Mouse (Mus musculus) erythroblast, embryonic 14.5 days (primary cell): ENCODE data around the gene Zcchc24. TPM values are rescaled to one million over a fixed set of nuclear protein-coding genes. Genes with fewer than 3 reads are reported as not detected.

Experiments
- H3K27me3 ChIP-seq: 2 replicates; pipeline ENCODE4 v1.6.1; 2012; ENCODE audit warnings: inconsistent platforms; ENCODE audit not compliant: control insufficient read depth
- H3K36me3 ChIP-seq: 2 replicates; pipeline ENCODE4 v1.6.1; 2012; ENCODE audit warnings: mild to moderate bottlenecking, inconsistent platforms; ENCODE audit not compliant: control insufficient read depth
- H3K4me1 ChIP-seq: 2 replicates; pipeline ENCODE4 v1.6.1; 2012; ENCODE audit warnings: inconsistent platforms; ENCODE audit not compliant: control insufficient read depth
- H3K4me3 ChIP-seq: replicated peaks from 2 replicates; pipeline ENCODE3; 2012; ENCODE audit warnings: moderate library complexity, mild to moderate bottlenecking, inconsistent platforms
- H3K9me3 ChIP-seq: 2 replicates; pipeline ENCODE4 v1.6.1; 2012; ENCODE audit warnings: low read length, inconsistent platforms, mixed read lengths; ENCODE audit not compliant: control insufficient read depth
- GATA1 ChIP-seq: IDR thresholded peaks from 2 replicates; pipeline ENCODE4 v1.6.1; 2012; ENCODE audit warnings: low read length, inconsistent platforms, mixed read lengths
- TAL1 ChIP-seq: IDR thresholded peaks from 3 replicates; pipeline ENCODE4 v1.6.1; 2012; ENCODE audit warnings: low read length, inconsistent platforms, mixed read lengths
- polyA plus RNA-seq: library from polyadenylated mRNA; stranded (reverse); fragments of >175 nt; gene quantifications from 2 replicates; pipeline ENCODE4 v1.2.3, GENCODE M21; 2012

The Zcchc24 gene
- polyA plus RNA-seq, 1 experiment, result 0.04 TPM

GRCm38 (mm10) chr14:25695059-25695458 is 73.8 kb downstream of the Zcchc24 start:
- H3K27me3 ChIP-seq, result no peaks in the 10 kb centered on the region
- peak overlapping the region; percentile 78 for H3K4me3 ChIP-seq
- no peaks in the 10 kb centered on the region for H3K9me3 ChIP-seq
- H3K36me3 ChIP-seq, result peaks cover 39% of the 10 kb centered on the region
- H3K4me1 ChIP-seq, result peaks cover 31% of the 10 kb centered on the region
- TF ChIP-seq GATA1 (no peak), TAL1 (no peak)

GRCm38 (mm10) chr14:25694569-25694897 is 74.3 kb downstream of the Zcchc24 start:
- H3K36me3 ChIP-seq, result peaks cover 34% of the 10 kb centered on the region

GRCm38 (mm10) chr14:25693888-25694568 is 74.8 kb downstream of the Zcchc24 start, which contains the start of gene Ppif:
Ppif (plus strand) TSS chr14:25694154.
- H3K9me3 ChIP-seq, result no peaks in the 10 kb centered on the region
- H3K4me3 ChIP-seq, result peak within 1 kb of the TSS; percentile 78
- H3K36me3 ChIP-seq, result peaks cover 28% of the 10 kb centered on the region
- H3K27me3 ChIP-seq, result no peaks in the 10 kb centered on the region
- TF ChIP-seq TAL1, result no peak
- TF ChIP-seq GATA1, result no peak
- peaks cover 31% of the 10 kb centered on the region for H3K4me1 ChIP-seq

More at GRCm38 (mm10) chr14:25694569-25694897, 74.3 kb downstream of the Zcchc24 start:
- peaks cover 31% of the 10 kb centered on the region for H3K4me1 ChIP-seq
- peak overlapping the region; percentile 78 for H3K4me3 ChIP-seq
- H3K9me3 ChIP-seq, result no peaks in the 10 kb centered on the region
- H3K27me3 ChIP-seq, result no peaks in the 10 kb centered on the region
- TF ChIP-seq TAL1, result no peak
- TF ChIP-seq GATA1, result no peak

GRCm38 (mm10) chr14:25693271-25693887 is 75.5 kb downstream of the Zcchc24 start:
- H3K4me3 ChIP-seq, result peak overlapping the region; percentile 78
- TF ChIP-seq GATA1 (no peak), TAL1 (no peak)
- peaks cover 31% of the 10 kb centered on the region for H3K4me1 ChIP-seq
- H3K27me3 ChIP-seq, result no peaks in the 10 kb centered on the region
- no peaks in the 10 kb centered on the region for H3K9me3 ChIP-seq
- H3K36me3 ChIP-seq, result peaks cover 22% of the 10 kb centered on the region

GRCm38 (mm10) chr14:25686983-25687901 is 81.6 kb downstream of the Zcchc24 start:
- H3K27me3 ChIP-seq, result no peaks in the 10 kb centered on the region
- H3K4me3 ChIP-seq, result no peak overlapping the region
- TF ChIP-seq GATA1 (no peak), TAL1 (no peak)
- no peaks in the 10 kb centered on the region for H3K36me3 ChIP-seq
- no peaks in the 10 kb centered on the region for H3K9me3 ChIP-seq
- H3K4me1 ChIP-seq, result no peaks in the 10 kb centered on the region; the same call in 1 of the 2 replicates

GRCm38 (mm10) chr14:25686216-25686945 is 82.5 kb downstream of the Zcchc24 start:
- H3K4me3 ChIP-seq, result no peak overlapping the region
- no peak for TF ChIP-seq GATA1
- no peak for TF ChIP-seq TAL1
- H3K36me3 ChIP-seq, result no peaks in the 10 kb centered on the region
- H3K9me3 ChIP-seq, result no peaks in the 10 kb centered on the region
- H3K27me3 ChIP-seq, result no peaks in the 10 kb centered on the region
- no peaks in the 10 kb centered on the region; the same call in 1 of the 2 replicates for H3K4me1 ChIP-seq

- H3K4me1 ChIP-seq, result no peaks in the 10 kb centered on the region; the same call in 1 of the 2 replicates
- H3K9me3 ChIP-seq, result no peaks in the 10 kb centered on the region
- no peak for TF ChIP-seq GATA1
- no peak for TF ChIP-seq TAL1
- H3K4me3 ChIP-seq, result no peak overlapping the region
- H3K27me3 ChIP-seq, result no peaks in the 10 kb centered on the region
- no peaks in the 10 kb centered on the region for H3K36me3 ChIP-seq
These were observed 86.8 kb downstream of the Zcchc24 start for GRCm38 (mm10) chr14:25682020-25682419.

- Histone ChIP-seq H3K4me1 (no peaks in the 10 kb centered on the region; the same call in 1 of the 2 replicates), H3K27me3 (no peaks in the 10 kb centered on the region), H3K9me3 (no peaks in the 10 kb centered on the region), H3K4me3 (no peak overlapping the region), H3K36me3 (no peaks in the 10 kb centered on the region)
- TF ChIP-seq TAL1, result no peak
- no peak for TF ChIP-seq GATA1
These were observed 89.2 kb downstream of the Zcchc24 start for GRCm38 (mm10) chr14:25679625-25680024.
